Mouse (Mus musculus): Measurements from ENCODE around the gene Crhr1.

DNA sequence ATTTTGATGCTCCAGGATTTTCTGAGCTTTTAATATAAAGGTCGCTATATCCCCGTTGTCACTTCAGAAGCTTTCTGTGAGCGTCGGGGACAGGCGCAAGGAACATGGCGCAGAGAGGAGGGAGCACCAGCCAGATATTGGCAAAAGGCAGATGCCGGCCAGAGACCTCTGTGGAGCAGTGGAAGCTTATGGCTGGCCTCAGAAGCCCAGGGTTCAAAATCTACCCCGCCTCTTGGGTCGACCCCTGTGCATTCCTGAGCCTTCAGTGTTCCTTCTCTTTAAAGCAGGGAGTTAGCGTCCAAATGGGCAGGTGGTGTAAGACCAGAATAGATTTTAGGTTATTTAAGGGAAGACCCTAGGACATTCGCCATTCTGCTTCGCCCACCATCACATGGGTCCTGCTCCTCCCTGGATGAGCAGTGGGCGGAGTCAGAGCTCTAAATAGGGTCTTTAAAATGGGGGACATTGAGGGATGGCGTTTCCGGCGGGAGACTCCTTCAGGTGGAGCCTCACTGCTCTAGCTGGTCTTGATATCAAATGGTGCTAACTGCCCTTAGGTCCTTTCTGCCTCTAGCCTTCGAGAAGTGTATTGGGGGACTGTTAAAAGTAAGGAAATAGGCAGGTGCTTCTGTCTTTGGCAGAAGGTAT, 25.7 kb downstream of the Crhr1 start:
- TF ChIP-seq CTCF (IDR thresholded peaks at IDR 0.05; ENCODE audit: low read depth, low read length) (no peak), EP300 (IDR thresholded peaks at IDR 0.05; ENCODE audit: insufficient read depth, low read depth, low read length) (no peak), POLR2A (IDR thresholded peaks at IDR 0.05; ENCODE audit: insufficient read depth, low read length) (no peak)

Data from ES-Bruce4 (cell line).